8 mouse cellular contexts compared by ENCODE assay signal in genomic region chr2:23571302-23572156, GRCm38 (mm10). TPM values are rescaled to one million over a fixed set of nuclear protein-coding genes. Genes with fewer than 3 reads are reported as not detected.
A peak's percentile ranks its signal among the peaks of the same experiment; 100 is the strongest.
DNase-seq lines count a peak whose midpoint lies in the region; ATAC-seq lines count a peak whose summit lies in the region.

Spopl (minus strand) TSS chr2:23572106.

- peak; percentile 90 to 95 for DNase-seq in adrenal gland, adult (ENCODE audit: inconsistent age in 2 of 2, low spot score in 1 of 2)
- DNase-seq in embryo, embryonic 10.5 days (ENCODE audit: low spot score) = peak; percentile 90
- DNase-seq in gastrocnemius, postnatal 14 days = peak; percentile 85
- DNase-seq in left cerebral cortex, adult 9 months (ENCODE audit: low spot score in 2 of 2) = peak; percentile 64 to 89
- DNase-seq in right cerebral cortex, adult 2 months (ENCODE audit: low spot score in 2 of 2) = peak; percentile 89 to 92
- peak; percentile 41 for DNase-seq in urinary bladder, postnatal 10 days (ENCODE audit: low spot score)

- H3K9me3 ChIP-seq in megakaryocyte, embryonic 14.5 days = no peaks in the 10 kb centered on the region

- intact Hi-C loops in gastrocnemius, postnatal 14 days (cut with DNase I; ENCODE audit: low total_unique reads) = no loop called here

- H3K27me3 ChIP-seq in megakaryocyte, embryonic 14.5 days (replicated peaks) = no peaks in the 10 kb centered on the region

- ATAC-seq in inflammation-experienced regulatory T-cells, adult 6 months = peak; percentile 93

- peaks cover 11% of the 10 kb centered on the region for H3K36me3 ChIP-seq in megakaryocyte, embryonic 14.5 days (replicated peaks; ENCODE audit: low read length)

- H3K4me1 ChIP-seq in megakaryocyte, embryonic 14.5 days = peaks cover 19% of the 10 kb centered on the region

- peak within 1 kb of the TSS; percentile 96 for H3K4me3 ChIP-seq in megakaryocyte, embryonic 14.5 days (replicated peaks)

RNA-seq across cellular contexts. Expression of gene Spopl, which starts in this region (rescaled TPM):
- total RNA-seq in gastrocnemius, postnatal 14 days (2021) = 10 to 100 TPM; 11.8 to 14.3 TPM
- polyA plus RNA-seq in inflammation-experienced regulatory T-cells, adult 6 months (2017; shearing (Covaris generic)) = 10 to 100 TPM in 2 of 3 experiments, 1 to 10 TPM in 1; 8.9 to 17.3 (median 10.8) TPM
- polyA plus RNA-seq in megakaryocyte, embryonic 14.5 days (2012; ENCODE audit: insufficient read depth, low replicate concordance) = 0.32 and 3.9 TPM in 2 replicates

Comparison
In these comparisons a context has a peak if more than half of its experiments do, and no peak if none do; other contexts are left out.
1. Peak in every context shown above with its lines: DNase-seq, ATAC-seq and H3K4me3 ChIP-seq.
2. DNase-seq: peak in every context shown above with its lines; median percentile 92 in adrenal gland, adult; 90 in right cerebral cortex, adult 2 months; 90 in embryo, embryonic 10.5 days; 85 in gastrocnemius, postnatal 14 days; 76 in left cerebral cortex, adult 9 months; 41 in urinary bladder, postnatal 10 days.